ENCODE assay signal across 7 mouse cellular contexts in genomic region chr1:63113274-63114135, GRCm38 (mm10). TPM values are rescaled to one million over a fixed set of nuclear protein-coding genes. Genes with fewer than 3 reads are reported as not detected.
DNase-seq lines count a peak whose midpoint lies in the region; ATAC-seq lines count a peak whose summit lies in the region.

No protein-coding gene starts in this region.

- H3K4me2 ChIP-seq in limb, embryonic 11.5 days (ENCODE audit: low read depth, severe bottlenecking): peak overlapping the region; percentile 88
- peak overlapping the region; percentile 88 for H3K4me2 ChIP-seq in midbrain, embryonic 12.5 days (replicated peaks)

- peak overlapping the region; percentile 91 for H3K4me3 ChIP-seq in limb, embryonic 11.5 days (ENCODE audit: low read depth, low read length)
- peak overlapping the region; percentile 99 for H3K4me3 ChIP-seq in midbrain, embryonic 12.5 days

- peaks cover 5% of the 10 kb centered on the region for H3K4me1 ChIP-seq in limb, embryonic 11.5 days (ENCODE audit: control insufficient read depth, insufficient read depth, low read length)
- peaks cover 37% of the 10 kb centered on the region for H3K4me1 ChIP-seq in midbrain, embryonic 12.5 days

- peak; percentile 66 for DNase-seq in R1 (ENCODE audit: low read depth, low spot score)
- peak; percentile 61 for DNase-seq in cerebellum, adult 9-10 months
- DNase-seq in gastrocnemius, postnatal 10 days: peak; percentile 66
- peak; percentile 76 for DNase-seq in induced T-regulatory cell, adult 2 months (ENCODE audit: low read depth)
- peak; percentile 63 for DNase-seq in limb, embryonic 11.5 days (ENCODE audit: low spot score)
- peak; percentile 68 to 69 for DNase-seq in spleen, postnatal 36 days (ENCODE audit: low spot score in 2 of 2)

- no peaks in the 10 kb centered on the region for H3K27me3 ChIP-seq in limb, embryonic 11.5 days (ENCODE audit: control insufficient read depth, insufficient read depth, low read length)
- no peaks in the 10 kb centered on the region for H3K27me3 ChIP-seq in midbrain, embryonic 12.5 days

- peak overlapping the region; percentile 100 for H3K9ac ChIP-seq in limb, embryonic 11.5 days (ENCODE audit: low read length)
- peak overlapping the region; percentile 100 for H3K9ac ChIP-seq in midbrain, embryonic 12.5 days (replicated peaks)

- no peaks in the 10 kb centered on the region for H3K36me3 ChIP-seq in limb, embryonic 11.5 days (ENCODE audit: control insufficient read depth, insufficient read depth, low read length)
- H3K36me3 ChIP-seq in midbrain, embryonic 12.5 days: 0 out of 2 replicates have a peak, but pooled peaks cover 5% of the 10 kb centered on the region

- H3K27ac ChIP-seq in limb, embryonic 11.5 days (replicated peaks; ENCODE audit: low read depth, low read length): peak overlapping the region; percentile 100
- peak overlapping the region; percentile 97 for H3K27ac ChIP-seq in midbrain, embryonic 12.5 days (replicated peaks)

- H3K9me3 ChIP-seq in limb, embryonic 11.5 days (ENCODE audit: control insufficient read depth, low read length): no peaks in the 10 kb centered on the region
- no peaks in the 10 kb centered on the region for H3K9me3 ChIP-seq in midbrain, embryonic 12.5 days

- WGBS in limb, embryonic 11.5 days: 0% methylated on average over 63 of the region's 92 CpGs
- under 1% methylated on average over 55 of the region's 92 CpGs for WGBS in midbrain, embryonic 12.5 days

- peak; percentile 24; the same call in 1 of the 2 replicates for ATAC-seq in limb, embryonic 11.5 days (ENCODE audit: insufficient number of reproducible peaks, low FRiP score, low TSS enrichment, low read depth)
- peak; percentile 43 for ATAC-seq in midbrain, embryonic 12.5 days (ENCODE audit: low FRiP score, low read depth)

RNA-seq across cellular contexts. Expression of gene Ino80d, which starts 1.0 kb away (rescaled TPM):
- total RNA-seq in gastrocnemius, postnatal 10 days (2021): 10 to 100 TPM; 15.6 to 21.6 TPM
- polyA plus RNA-seq in limb, embryonic 11.5 days (2014; fragmentation: Nextera tagmentation; extraction: Ambion mirVana): 8.4 and 9.7 TPM in 2 replicates
- 11.8 and 12.4 TPM in 2 replicates for polyA plus RNA-seq in midbrain, embryonic 12.5 days (2016; fragmentation: Nextera tagmentation; extraction: Ambion mirVana)

Comparison
In these comparisons a context has a peak if more than half of its experiments do, and no peak if none do; other contexts are left out.
1. Peak in every context shown above with its lines: DNase-seq, ATAC-seq, H3K4me3 ChIP-seq and H3K27ac ChIP-seq.